Mouse (Mus musculus) Patski (cell line): ENCODE measurements at regions not wholly inside any gene's neighbourhood (a gene's known extent, or its start where the extent isn't known, plus 50 kb on each side); places are given as distances from the start of the nearest gene placed in this dataset.

Experiments used
- ATAC-seq: fragments of 100-300 bp; one replicate; pipeline ENCODE4 v1.8.0; 2021
- CTCF ChIA-PET: fragments of 350-600 bp; sonication (Branson Sonifier 250); formaldehyde crosslinking; loops from one replicate; lab custom pipeline; 2022; ENCODE audit warnings: inconsistent platforms; lab: Charles Lee
- POLR2A ChIA-PET: fragments of 350-600 bp; sonication (Branson Sonifier 250); formaldehyde crosslinking; loops from one replicate; lab custom pipeline; 2022; ENCODE audit warnings: antibody characterized with exemption, inconsistent platforms; lab: Charles Lee
- DNase-seq: peaks from one replicate; pipeline ENCODE4 v3.0.0-alpha.2; 2011; ENCODE audit warnings: low read depth, low spot score
- H3K27me3 ChIP-seq: fragments of 371-371 bp; one replicate; pipeline ENCODE4 v1.5.1; 2021
- CTCF ChIP-seq: fragments of 100-300 bp; IDR thresholded peaks from one replicate; pipeline ENCODE4 v1.5.1; 2021
- in situ Hi-C: fragments of 300-500 bp; cut with MboI; formaldehyde crosslinking; loops from 3 replicates; pipeline ENCODE4 v1.11.1; 2018; ENCODE audit warnings: low pct_unique_long_range_greater_than_20kb, mixed read lengths

- ChIA-PET CTCF (interaction anchor here (1.3 kb wide), 1 partner anchor 10 kb away, joined by 3 read pairs; no protein-coding TSS in a partner anchor), POLR2A (no interaction called here)
- no peak for ATAC-seq
- no peak for DNase-seq
- in situ Hi-C loops, result no loop called here
- TF ChIP-seq CTCF, result no peak
- no peaks in the 10 kb centered on the region for H3K27me3 ChIP-seq
Measured at GRCm38 (mm10) chr16:51457166-51457565, 573.9 kb upstream of the Cblb start.

DNA sequence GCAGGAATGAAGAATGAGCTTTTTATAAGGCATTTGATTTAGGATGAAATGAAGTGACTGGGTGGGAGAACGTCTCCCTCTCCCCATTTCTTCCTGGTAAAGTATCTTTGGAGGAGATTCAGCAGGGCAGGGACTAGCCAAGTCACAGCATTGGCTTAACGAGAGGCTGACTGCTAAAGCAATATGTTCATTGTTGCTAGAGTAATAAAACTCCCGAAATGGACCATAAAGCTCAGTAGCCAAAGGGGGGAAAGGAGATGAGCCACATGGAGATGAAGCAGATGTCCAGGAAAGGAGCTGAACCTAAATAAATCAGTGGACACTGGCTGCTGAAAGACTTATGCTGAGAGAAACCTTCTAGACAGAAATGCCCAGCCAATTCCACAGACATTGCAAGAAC, 555.3 kb upstream of the Cblb start:
- ATAC-seq, result no peak
- in situ Hi-C loops, result no loop called here
- POLR2A ChIA-PET, result no interaction called here

GRCm38 (mm10) chr16:51496096-51496495, 534.9 kb upstream of the Cblb start:
- peaks cover 3% of the 10 kb centered on the region for H3K27me3 ChIP-seq
- DNase-seq, result no peak
- no peak for TF ChIP-seq CTCF
- CTCF ChIA-PET, result no interaction called here
- in situ Hi-C loops, result no loop called here
- ATAC-seq, result no peak
- POLR2A ChIA-PET, result no interaction called here

More for the DNA sequence above, 555.3 kb upstream of the Cblb start:
- H3K27me3 ChIP-seq, result no peaks in the 10 kb centered on the region
- CTCF ChIA-PET, result no interaction called here
- DNase-seq, result no peak
- no peak for TF ChIP-seq CTCF

GRCm38 (mm10) chr16:51497777-51498176, 533.2 kb upstream of the Cblb start:
- in situ Hi-C loops, result no loop called here
- CTCF ChIA-PET, result no interaction called here
- H3K27me3 ChIP-seq, result peaks cover 3% of the 10 kb centered on the region
- DNase-seq (no peak), ATAC-seq (no peak)
- POLR2A ChIA-PET, result no interaction called here
- no peak for TF ChIP-seq CTCF

GRCm38 (mm10) chr16:51517079-51517478, 513.9 kb upstream of the Cblb start:
- DNase-seq (no peak), ATAC-seq (no peak)
- TF ChIP-seq CTCF, result no peak
- ChIA-PET POLR2A (no interaction called here), CTCF (no interaction called here)
- no peaks in the 10 kb centered on the region for H3K27me3 ChIP-seq
- in situ Hi-C loops, result no loop called here

DNA sequence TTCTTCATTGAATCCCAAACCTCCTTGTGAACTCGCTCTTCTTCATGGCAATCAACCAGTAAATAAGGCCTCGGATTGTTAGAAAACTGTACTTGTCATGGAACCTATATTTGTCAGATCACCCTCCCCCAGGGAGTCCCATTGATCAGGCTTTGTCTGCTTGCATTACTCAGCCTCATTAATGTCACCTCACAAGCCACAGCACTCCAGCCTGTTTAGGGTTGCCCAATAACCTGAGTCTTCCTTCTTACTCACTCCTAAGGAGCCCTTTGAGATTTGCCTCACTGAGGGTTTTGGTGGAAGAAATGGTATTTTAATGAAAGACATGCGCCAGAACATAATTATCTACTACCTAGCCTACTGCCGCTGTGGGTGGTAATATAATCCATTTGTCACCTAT, 510.3 kb upstream of the Cblb start:
- ChIA-PET POLR2A (no interaction called here), CTCF (no interaction called here)
- H3K27me3 ChIP-seq, result peaks cover 3% of the 10 kb centered on the region
- in situ Hi-C loops, result no loop called here
- ATAC-seq (no peak), DNase-seq (no peak)
- no peak for TF ChIP-seq CTCF

- POLR2A ChIA-PET, result no interaction called here
- in situ Hi-C loops, result no loop called here
- peaks cover 3% of the 10 kb centered on the region for H3K27me3 ChIP-seq
- CTCF ChIA-PET, result no interaction called here
- DNase-seq, result no peak
- ATAC-seq, result no peak
- no peak for TF ChIP-seq CTCF
Measured at GRCm38 (mm10) chr16:51521317-51522092, 509.5 kb upstream of the Cblb start.

DNA sequence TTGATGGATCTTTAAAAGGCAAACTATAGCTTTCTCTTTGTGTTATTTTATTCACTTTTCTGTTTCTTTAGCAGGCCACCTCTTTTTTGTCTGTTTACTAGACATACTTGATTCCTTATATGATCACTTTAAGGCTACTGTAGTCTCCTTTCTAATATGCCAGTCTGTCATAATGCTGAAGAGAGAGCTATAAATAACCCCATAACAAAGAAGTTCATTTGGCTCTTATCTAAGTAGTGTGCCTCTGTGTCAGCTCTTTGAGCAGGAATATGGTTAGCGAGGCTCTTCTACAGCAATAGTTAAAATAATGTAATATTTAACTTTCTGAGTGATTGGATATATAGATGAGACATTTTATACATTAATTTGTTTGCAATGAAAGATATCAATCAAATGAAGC, 507.0 kb upstream of the Cblb start:
- H3K27me3 ChIP-seq, result peaks cover 3% of the 10 kb centered on the region
- in situ Hi-C loops, result no loop called here
- ChIA-PET POLR2A (no interaction called here), CTCF (no interaction called here)
- TF ChIP-seq CTCF, result no peak
- DNase-seq, result no peak
- no peak for ATAC-seq

DNA sequence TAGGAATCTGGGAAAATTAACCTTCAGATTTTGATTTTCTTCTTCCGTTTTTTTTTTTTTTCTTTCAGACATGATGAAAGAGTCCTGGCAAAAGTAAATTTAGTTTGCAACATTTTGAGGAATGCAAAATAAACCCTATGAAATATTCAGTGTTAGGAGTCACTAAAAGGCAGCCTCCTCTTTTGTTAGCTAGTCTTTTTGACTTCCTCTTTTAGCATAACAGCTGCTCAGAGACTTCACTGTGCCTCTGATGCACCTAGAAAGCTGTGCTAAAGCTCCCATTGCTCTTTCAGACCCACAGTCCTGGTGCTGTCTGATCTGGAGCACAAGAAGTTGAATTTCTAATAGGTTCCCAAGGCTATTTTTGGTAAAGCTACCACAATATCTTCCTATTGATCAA, 498.5 kb upstream of the Cblb start:
- TF ChIP-seq CTCF, result no peak
- CTCF ChIA-PET, result interaction anchor here (1.3 kb wide), 1 partner anchor 10 kb away, joined by 3 read pairs; no protein-coding TSS in a partner anchor
- no peak for ATAC-seq
- in situ Hi-C loops, result no loop called here
- POLR2A ChIA-PET, result interaction anchor here (0.7 kb wide), 1 partner anchor 37 kb away, joined by 3 read pairs; no protein-coding TSS in a partner anchor
- no peaks in the 10 kb centered on the region for H3K27me3 ChIP-seq
- DNase-seq, result no peak

GRCm38 (mm10) chr16:51543769-51544168, 487.3 kb upstream of the Cblb start:
- ChIA-PET CTCF (no interaction called here), POLR2A (interaction anchor here (0.5 kb wide), 1 partner anchor 32 kb away, joined by 3 read pairs; no protein-coding TSS in a partner anchor)
- DNase-seq (no peak), ATAC-seq (no peak)
- in situ Hi-C loops, result no loop called here
- H3K27me3 ChIP-seq, result no peaks in the 10 kb centered on the region
- TF ChIP-seq CTCF, result no peak

DNA sequence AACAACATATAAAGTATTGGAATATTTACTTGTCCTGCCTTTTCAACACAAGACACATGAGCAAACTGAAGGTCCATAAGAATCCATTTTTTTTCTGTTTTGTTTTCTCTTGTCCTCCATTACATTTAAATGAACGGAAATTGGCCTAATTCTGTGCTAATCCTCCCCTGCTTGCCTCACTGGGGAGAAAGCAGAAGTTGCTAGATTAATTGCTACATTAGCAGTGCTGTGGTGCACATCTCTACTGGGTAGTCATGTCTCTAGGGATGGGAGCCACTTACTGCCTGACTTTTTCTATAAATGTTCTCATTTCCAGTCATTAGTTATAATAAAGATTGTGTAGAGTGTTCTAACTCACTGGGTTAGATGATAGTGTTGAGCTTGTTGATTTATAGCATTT, 484.0 kb upstream of the Cblb start:
- DNase-seq (no peak), ATAC-seq (no peak)
- no peaks in the 10 kb centered on the region for H3K27me3 ChIP-seq
- ChIA-PET POLR2A (no interaction called here), CTCF (no interaction called here)
- in situ Hi-C loops, result no loop called here
- no peak for TF ChIP-seq CTCF
